Mouse (Mus musculus) ES-CJ7 (cell line): Measurements from ENCODE around the gene Chrm1.

Experiments used
- DNase-seq: peaks from one replicate; pipeline ENCODE4 v3.0.0; 2011; ENCODE audit warnings: low read depth, low spot score

Chrm1 gene

DNA sequence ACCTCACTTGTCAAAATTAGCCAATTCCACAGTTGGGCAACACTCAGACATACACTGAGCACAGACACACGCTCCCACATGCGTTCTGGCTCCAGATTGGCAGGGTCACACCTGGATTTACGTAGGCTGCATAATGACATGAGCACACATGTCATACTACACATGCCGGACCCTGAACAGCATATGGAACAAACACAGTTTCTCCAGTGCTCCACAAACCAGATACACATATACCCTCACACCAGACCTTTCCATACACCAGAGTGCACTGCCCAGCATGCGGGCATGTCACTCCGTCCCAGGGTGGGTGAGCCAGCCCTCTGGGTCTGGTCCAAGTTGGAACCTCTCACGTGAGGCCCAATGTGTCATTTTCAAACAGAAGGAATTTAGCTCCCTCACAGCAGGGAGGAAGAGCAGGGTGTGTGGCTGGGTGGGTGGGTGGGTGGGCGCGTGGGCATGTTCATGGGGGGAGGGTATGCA, at the start of gene Chrm1:
Gene Chrm1, plus strand, starts transcription at position 430 of the 480 bp plus-strand sequence.
- no peak for DNase-seq

DNA sequence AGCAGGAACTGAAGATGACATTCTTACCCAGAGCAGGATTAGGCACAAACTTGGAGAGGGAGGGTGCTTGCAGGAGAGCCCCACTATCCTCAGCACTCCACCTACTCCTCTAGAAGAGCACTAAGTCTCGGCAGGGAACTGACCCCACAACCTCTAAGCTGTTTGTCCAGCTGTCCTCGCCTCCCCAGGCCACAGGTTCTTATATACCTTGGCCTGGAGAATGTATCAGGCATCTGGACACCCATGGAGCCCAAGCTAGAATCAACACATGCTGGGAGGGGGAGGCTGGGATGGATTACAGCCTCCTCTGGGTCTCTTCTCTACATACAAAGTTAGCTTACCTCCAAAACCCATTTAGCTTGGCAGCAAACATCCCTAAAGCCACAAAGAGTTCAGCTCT, 49.2 kb upstream of the Chrm1 start:
- DNase-seq = no peak

DNA sequence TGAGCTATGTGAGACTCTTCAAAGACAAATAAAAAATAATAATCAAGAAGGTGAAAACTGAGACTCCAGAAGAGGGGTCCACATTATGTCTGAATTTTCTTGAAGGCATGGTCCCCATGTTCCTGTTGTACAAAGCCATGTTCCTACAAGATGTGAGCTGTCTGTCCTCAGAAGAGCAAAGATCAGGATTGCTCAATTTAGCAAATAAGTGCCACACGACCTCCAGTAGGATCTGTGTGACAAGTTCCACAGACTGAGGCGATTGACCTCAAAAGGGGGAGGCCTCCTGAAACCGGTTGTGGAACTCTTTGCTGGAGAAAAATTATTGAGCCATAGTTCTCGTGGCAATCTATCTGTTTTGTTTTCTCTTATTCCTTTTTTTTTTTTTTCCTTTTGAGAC, 47.3 kb upstream of the Chrm1 start:
- no peak for DNase-seq

DNA sequence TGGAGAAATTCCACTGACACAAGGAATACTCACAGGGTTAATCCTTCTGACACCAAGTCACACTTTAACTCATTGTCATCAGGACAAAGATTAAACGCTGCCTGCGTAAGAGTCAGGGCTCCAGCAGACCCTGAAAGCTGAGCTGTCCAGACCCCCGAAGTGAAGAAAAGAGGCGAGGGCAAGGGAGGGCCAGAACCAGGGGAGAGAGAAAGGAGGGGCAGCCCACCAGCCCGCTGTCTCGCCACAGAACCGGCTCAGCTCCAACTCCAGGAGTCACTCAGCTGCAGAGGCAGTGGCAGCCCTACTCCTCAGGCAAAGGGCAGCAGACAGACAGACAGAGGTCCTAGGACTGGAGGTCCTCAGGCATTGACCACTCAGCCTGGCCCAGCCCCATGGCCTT, 45.7 kb upstream of the Chrm1 start, which contains the start of gene Slc22a6:
Gene Slc22a6, plus strand, starts transcription at position 136 of the 400 bp plus-strand sequence.
- no peak for DNase-seq

DNA sequence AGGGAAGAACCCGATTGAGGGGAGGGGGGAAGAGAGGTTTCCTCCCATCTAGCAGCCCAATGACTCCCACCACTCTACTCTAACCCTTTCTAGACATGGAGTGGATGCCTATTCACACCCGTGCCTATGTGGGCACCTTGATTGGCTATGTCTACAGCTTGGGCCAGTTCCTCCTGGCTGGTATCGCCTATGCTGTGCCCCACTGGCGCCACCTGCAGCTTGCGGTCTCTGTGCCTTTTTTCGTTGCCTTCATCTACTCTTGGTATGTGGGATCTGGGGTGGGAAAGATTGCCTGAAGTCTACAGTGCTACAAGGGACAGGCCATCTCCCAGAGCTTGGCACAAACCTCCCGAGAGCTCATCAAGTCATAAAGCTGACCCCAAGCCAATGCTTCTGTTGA, 42.5 kb upstream of the Chrm1 start:
- DNase-seq = peak; percentile 12

DNA sequence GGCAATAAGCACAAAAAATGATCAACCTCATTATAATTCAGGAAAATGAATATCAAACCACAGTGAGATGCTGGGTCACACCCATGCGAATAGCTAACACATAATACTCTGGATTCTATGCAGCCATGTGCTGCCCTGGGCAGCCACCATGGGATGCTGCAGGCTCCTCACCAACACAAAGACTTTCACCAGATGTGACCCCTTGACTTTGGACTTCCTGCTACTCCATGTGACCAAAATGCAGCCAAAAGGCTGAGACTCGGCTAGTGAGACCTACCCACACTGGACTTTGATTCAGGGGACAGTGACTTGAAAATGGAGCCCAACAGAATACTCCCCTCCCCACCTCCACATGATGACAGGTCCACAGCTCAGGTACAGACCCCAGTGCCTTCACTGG, 33.3 kb upstream of the Chrm1 start:
- DNase-seq = no peak

DNA sequence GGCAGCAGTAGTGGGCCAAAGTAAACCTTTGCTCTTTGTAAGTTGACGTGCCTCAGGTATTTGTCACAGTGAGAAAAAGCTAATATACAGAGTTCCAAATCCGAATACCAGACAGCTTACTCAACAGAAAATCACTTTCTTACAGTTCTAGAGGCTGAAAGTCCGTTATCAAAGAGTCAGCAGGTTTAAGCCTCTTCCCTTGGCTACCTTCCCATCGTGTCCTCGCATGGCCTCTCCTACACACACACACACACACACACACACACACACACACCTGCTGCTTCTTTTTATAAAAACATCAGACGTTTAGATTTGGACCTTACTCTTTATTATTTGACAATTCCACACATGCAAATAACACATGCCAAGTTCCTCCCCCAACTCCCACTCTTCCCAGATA, 32.8 kb upstream of the Chrm1 start:
- no peak for DNase-seq

DNA sequence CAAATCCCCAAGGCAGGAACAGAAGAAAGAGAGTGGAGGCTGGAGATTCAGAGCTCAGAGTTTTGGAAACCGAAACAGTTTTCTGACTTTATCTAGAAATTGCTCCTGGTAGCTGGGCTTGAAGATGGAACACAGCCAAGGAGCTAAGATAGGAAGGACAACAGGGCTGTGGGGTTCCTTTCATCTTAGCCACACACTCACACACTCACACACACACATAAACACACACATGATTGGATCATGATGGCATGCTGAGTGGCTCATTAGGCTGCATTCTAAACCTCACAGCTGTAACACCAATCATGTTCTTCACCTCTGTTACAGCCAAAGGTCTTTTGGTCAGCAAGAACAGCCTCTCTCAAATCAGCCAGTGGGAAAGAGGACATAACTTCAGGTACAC, 31.6 kb upstream of the Chrm1 start:
- DNase-seq = no peak

DNA sequence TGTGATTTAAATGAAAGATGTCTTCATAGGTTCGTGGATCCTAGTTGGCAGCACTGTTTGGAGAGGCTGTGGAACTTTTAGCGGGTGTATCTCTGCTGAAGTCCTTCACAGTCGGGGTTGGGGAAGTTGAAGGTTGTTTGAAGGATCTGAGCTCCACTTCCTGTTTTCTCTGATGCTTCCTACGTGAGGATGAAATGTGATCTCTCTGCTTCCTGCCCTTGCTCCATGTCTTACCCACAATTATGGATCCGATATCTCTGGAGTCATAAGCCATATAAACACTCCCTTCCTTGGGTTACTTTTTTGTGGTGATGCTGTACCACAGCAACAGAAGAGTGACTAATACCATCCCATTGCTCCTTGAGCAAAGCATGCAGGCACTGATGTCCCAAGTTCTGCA, 21.5 kb upstream of the Chrm1 start:
- no peak for DNase-seq

DNA sequence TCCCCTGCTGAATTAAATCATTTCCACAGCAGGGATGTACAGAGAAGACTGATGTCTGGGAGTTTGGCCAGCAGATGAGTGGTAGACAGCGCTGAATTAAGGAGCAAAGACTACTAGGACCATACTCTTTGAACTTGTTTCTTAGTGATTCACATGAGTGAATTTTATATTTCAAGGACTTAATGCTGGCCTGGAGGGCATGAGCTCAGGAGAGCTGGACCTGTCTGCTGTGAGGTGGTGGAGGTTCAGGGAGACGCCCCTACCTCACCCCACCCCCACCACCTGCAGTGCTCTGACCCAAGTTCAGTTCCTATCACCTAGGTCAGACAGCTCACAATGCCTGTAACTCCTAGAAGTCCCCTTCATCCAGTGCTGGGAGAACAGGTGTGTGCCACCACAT, 17.2 kb upstream of the Chrm1 start:
- no peak for DNase-seq

DNA sequence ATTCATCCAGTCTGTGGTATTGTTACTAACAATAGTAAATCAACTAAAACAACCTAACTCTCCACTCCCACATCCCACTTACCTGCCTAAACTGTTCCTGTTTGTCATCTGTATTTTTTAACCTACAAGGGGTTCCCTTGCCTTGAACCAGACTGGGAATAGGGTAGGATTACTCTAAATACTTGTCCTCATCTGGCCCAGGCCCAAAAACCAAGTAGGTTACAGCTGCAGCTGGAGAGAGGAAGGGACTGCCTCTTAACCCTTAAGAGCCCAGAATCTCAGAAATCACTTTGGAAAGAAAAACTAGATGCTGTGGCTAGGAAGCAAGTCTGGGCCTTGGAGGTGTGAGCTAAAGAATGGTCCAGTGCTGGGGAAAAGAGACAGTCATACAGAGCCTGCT, 7.8 kb upstream of the Chrm1 start:
- no peak for DNase-seq

DNA sequence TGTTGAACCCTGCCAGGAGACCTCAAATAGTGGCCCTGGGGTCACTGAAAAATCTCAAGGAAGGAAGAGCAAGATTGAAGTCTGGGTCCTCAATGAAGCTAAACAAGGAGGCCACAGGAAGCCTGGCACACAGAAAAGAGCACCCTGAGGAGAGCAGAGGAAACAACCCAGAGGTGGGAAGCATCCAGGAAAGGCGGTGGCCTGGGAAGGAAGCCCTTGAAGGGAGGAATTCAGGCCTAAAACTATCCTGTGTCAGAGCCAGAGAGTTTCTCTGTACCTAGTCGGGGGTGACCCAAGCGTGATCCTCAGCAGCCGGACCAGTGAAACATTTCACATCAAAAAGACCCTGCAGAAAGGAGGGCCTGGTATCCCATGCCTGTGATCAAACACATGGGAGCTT, 7.2 kb upstream of the Chrm1 start:
- DNase-seq = no peak

DNA sequence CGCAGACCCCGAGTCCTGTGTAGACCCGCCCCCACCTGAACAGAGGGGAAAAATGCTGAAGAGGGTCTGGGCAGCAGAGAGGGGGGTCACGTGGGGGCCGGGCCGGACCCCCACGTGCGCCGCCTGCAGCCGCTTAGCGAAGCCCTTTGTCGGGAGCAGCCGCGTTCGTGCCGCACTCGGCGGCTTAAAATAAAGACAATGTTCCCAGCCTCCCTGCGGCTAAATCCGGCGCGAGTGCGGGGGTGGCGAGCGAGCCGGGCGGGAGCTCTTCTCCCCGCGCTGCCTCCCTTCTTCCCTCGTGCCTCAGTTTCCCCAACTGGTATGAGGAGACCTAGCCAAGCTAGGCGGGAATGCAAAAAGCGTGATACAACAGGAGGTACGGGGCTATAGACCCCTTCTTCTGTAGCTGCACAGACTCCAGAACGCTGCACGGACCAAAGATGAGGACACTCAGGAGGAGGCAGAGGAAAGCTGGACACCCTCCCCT, 1.7 kb upstream of the Chrm1 start:
- no peak for DNase-seq

DNA sequence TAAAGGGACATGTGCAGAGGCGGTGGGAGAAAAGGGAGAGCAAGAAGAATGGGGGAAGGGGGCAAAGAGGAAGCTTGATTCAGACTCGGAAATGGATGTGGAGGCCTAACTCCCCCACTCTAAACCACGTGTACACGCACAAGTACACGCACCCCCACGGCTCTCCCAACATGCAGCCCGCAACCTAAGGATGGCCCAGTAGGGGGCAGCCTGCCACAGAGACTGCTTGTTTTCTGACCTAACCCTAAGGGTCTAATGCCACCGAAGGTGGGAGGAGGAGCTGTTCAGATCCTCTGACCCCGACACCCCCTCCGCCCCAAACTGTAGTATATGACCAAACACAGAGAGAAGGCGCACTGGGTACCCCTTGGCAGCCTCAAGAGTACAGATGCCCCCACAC, 1.3 kb upstream of the Chrm1 start:
- DNase-seq = peak; percentile 73

DNA sequence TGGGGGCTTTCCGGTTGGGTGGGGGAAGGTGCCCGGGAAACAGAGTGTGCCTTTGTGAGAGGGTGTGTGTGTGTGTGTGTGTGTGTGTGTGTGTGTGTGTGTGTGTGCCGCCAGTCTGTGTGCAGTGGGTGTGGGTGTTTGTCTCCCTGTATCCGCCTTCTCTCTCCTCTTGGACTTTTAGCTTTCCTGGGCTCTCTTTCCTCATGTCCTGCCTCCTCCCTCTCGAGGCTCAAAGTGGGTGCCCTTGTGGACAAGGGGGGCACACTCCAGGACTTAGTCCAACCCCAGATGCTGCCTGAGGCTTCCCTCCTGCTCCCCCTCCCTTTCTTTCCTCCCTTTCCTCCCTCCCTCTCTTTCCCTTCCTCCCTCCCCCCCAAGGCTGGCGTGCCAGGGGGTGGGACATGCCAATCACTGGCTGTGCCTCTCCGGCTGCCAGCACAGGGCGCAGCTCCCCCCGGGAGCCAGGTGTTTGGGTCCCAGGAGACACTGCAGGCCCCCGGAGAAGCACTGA, 377 bp downstream of the Chrm1 start:
- DNase-seq = no peak

DNA sequence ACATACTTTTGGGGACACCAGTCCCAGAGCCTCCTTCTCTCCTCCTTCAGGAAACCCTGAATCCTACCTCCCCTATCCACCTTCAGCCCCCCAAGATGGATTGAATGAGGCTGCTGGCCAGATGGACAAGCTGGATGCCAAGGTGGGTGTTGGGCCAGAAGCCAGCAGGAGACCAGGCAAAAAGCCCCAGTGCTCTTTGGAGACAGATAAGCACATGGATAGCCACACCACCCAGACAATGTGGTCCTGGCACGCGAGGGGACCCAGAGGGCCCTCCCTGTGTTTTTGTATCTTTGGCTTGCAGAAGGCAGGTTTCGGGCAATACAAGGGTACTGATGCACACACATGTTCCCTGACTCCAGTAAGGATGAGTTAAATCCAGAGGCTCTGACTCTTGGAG, 1.3 kb downstream of the Chrm1 start:
- DNase-seq = no peak

DNA sequence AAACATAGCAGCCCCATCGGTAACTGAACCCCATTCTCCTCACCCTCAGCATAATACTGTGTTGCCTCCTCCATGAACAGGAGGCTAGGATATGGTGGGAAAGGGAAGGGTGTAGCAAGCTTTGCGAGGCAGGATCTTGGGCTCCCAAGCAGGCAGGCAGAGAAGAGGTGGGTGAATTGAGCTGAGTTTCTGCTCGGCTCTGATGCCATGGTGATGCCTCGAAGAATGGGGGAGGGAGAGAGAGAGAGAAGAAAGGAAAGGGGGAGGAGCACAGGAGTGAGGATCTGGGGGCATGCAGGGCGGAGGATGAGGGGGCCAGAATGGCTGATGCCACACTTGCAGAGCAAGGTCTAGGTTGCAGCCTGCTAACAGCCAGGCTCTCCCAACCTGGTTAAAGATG, 2.2 kb downstream of the Chrm1 start:
- DNase-seq = no peak

DNA sequence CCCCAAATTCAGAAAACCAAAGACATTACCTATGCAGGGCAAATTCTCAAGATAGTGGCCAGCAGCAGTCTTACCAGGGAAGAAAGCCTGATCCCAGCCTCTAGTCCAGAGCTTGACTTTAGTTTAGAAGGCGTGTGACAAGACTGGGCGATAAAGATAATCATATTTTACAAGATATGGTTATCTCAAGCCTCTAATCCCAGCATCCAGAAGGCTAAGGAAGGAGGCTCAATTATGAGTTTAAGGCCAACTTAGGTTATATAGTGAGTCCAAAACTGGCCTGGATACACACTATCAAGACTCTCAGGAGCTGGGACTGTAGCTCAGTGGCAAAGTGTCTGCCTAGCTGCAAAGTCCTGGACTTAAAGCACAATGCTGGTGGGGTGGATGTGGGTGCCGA, 9.3 kb downstream of the Chrm1 start:
- no peak for DNase-seq

DNA sequence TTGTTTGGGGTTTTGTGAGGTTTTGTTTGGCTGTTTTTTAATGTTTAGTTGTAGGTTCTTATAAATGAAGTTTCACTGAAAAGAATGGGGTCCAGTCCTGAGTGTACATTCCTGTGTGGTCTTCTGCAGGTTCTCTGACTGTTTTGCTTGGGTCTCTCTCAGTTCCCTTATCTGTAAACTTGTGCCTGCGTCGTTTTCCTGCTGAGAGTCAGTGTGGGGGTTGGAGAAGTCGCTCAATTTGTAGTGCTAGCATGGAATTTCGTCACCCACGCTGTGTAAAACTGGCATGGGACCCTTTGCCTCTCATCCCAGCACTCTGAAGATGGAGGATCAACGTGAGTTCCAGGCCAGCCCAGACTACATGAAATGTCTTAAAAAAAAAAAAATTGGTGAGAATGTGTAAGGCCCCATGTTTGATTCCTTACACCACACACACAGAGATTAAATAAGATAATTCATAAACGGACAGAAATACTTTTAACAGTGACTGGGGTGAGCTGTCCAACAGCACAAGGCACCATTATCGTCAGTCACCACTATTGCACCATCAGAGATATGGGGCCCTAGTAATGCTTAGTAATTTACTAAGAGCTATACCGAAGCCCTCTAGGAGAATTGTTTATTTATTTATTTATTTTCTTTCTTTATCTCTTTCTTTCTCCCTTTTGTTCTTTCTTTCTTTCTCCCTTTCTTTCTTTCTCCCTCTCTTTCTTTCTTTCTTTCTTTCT, 9.9 kb downstream of the Chrm1 start:
- no peak for DNase-seq

DNA sequence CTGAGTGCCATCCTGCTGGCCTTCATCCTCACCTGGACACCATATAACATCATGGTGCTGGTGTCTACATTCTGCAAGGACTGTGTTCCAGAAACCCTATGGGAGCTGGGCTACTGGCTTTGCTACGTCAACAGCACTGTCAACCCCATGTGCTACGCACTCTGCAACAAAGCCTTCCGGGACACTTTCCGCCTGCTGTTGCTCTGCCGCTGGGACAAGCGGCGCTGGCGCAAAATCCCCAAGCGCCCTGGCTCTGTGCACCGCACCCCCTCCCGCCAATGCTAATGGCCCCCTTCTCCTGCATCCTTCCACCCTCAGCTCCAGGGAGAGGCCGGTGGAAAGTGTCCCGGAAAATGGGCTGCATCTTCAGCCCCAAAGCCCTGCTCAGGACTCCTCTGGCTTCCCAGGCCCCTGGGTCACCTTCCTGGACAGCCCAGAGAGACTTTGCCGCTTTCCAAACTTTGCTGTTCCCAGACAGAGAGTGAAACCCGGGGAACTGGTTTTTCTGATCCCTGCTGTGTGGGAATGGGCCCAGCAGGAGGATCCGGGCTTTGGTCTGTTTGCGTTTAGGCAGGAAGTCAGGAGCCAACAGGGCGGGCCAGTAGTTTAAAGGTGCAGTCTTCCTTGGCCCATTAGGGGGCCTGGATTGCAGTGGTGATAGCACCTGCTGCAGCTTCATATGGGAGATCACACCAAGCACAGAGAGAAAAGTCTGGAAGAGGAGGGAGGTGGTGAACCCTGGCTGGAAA, 15.6 kb downstream of the Chrm1 start:
- peak; percentile 63 for DNase-seq

DNA sequence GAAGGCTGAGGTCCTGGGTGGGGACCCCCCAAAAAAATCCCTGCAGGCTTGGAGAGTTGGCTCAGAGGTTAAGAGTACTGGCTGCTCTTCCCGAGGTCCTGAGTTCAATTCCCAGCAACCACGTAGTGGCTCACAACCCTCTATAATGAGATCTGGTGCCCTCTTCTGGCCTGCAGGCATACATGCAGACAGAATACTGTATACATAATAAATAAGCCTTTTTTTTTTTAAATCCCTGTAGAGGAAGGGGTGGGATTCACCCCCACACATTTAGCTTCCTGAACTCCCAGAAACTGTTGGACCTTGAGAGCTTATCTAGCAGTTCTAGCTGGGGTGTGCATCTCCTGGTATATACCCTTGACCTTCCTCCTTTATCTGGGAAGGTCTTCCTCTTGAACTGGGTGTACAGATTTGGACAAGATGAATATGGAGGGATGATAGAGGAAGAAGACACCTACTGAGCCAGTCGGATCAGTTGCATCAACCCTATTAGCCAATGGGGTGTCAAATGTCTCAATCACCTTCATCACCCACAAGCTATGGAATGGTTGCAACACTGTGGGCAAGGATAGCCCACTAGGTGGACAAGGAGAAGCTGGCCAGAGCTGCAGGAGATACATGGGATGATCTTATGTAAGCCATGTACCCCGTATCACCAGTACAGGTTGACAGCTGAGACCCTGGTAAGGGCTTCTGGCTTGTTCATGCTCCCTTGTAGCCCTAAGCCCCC, 18.2 kb downstream of the Chrm1 start:
- no peak for DNase-seq

DNA sequence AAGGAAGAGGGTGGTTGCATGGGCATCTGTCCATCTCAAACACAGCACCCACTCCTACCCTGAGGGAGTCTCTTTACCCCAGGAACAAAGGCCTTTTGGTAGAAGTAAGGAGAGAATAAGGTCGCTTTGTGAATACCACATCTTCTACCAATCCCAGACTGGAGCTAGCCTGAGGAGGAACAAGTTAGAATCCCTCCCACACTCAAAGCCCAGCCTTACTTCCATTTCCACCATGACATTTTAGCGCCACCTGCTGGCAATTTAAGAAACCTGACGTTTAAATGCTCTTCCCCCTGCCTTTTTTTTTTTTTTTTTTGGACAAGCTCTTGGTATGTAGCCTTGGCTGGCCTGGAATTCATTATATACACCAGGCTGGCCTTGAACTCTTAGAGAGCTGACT, 19.4 kb downstream of the Chrm1 start:
- peak; percentile 94 for DNase-seq
